Mouse (Mus musculus) testis, adult 2 months (tissue): Measurements from ENCODE around the gene Heca.

Experiments used
- CTCF ChIP-seq: fragments of 200-500 bp; IDR thresholded peaks from 2 replicates; pipeline ENCODE4 v1.5.1; 2012; ENCODE audit warnings: low read depth, mild to moderate bottlenecking, inconsistent platforms, low read length, moderate library complexity; ENCODE audit not compliant: control insufficient read depth, insufficient read depth, insufficient replicate concordance
- POLR2A ChIP-seq: fragments of 200-500 bp; IDR thresholded peaks from 2 replicates; pipeline ENCODE4 v1.6.1; 2012; ENCODE audit warnings: low read depth, mild to moderate bottlenecking, inconsistent platforms, low read length, moderate library complexity; ENCODE audit not compliant: control insufficient read depth

- TF ChIP-seq POLR2A (no peak), CTCF (no peak)
Measured at GRCm38 (mm10) chr10:17878002-17878919, 69.6 kb downstream of the Heca start.
